Mouse (Mus musculus): ENCODE measurements around the gene Ubqlnl. TPM values are rescaled to one million over a fixed set of nuclear protein-coding genes. Genes with fewer than 3 reads are reported as not detected.
A peak's percentile ranks its signal among the peaks of the same experiment; 100 is the strongest.

Ubqlnl gene
- not detected for total RNA-seq (2021)
- long read RNA-seq, experiment 1, result 0 reads
- long read RNA-seq, experiment 2, result 0 reads

DNA sequence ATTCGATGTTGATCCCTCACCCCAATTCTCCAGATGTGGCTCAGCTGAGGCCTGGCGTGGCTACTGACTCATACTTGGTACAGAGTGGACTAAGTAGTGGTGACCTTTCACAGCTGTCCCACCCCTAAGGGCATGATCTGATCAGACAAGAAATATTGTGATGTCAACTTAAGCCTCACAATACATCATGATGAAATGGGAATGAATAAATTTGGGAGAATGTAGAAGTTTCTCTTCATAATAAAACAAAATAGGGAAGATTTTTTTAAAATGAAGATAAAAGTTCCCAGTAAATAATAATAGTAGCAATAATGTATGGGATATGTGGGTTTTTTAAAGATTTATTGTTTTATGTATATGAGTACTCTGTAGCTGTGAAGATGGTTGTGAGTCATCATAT lies at the start of gene Ubqlnl:
Ubqlnl (minus strand) TSS at position 101 of the 400 bp plus-strand sequence.
- no peak for DNase-seq (ENCODE audit: low spot score in 2 of 2)

DNA sequence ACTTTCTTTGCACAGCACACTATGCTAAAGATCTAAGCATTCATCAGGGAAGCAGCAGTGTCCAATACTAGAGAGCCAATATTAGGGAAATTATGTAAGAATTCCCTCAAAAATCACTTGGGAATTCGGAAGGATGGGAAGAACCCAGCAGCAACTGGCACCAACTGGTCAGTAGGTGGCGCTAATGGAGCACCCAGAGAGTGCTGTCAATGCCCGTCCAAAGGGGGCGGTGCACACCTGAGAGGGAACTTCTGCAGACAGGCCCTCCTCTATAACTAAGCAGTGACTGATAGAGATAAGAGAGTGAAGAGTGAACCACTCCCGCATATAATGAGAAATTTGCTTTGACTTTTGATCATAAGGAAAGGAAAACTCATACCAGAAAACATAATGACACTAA lies 49.5 kb upstream of the Ubqlnl start:
- peak; percentile 18 to 41 for DNase-seq (ENCODE audit: low spot score in 2 of 2)

DNA sequence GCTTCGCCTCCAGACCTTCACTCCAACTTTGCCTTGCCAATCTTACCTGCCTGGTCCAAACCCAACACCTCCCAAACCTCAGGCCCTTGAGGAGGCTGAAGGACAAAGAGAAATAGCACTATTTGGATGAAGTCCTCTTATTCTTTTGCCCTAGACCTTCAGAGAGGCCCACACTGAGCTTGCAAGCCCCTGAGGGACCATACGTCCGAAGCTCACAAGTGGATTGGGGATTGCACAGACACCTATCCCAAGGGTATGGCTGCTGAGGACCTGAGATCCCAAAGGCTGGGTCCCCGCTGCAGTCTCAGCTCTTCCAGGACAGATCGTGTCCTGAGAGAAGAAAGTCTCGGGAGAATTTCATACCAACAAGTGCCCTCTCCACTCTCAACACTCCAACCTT lies 45.5 kb upstream of the Ubqlnl start, which contains the start of gene Olfr649:
Olfr649 (minus strand) TSS at position 101 of the 400 bp plus-strand sequence.
- DNase-seq (ENCODE audit: low spot score in 2 of 2), result no peak

DNA sequence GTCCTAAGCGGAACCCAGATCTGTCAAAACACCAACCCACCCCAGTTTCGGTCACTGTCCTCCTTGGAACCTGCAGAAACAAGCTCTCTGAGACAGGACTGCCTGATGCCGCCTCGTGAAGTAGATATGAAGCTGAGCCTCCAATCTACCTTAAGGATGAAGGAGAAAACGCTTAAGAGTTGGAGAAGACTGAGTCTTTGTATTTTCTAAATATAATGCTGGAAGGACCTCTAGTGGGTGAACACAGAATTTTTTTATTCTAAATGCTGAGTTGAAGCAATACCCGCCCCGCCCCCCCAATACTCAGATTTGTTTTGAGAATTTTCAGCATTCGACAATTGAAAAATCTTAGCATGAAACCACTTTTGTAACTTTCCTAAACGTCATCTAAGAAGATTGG lies 40.9 kb upstream of the Ubqlnl start:
- no peak for DNase-seq (ENCODE audit: low spot score in 2 of 2)

DNA sequence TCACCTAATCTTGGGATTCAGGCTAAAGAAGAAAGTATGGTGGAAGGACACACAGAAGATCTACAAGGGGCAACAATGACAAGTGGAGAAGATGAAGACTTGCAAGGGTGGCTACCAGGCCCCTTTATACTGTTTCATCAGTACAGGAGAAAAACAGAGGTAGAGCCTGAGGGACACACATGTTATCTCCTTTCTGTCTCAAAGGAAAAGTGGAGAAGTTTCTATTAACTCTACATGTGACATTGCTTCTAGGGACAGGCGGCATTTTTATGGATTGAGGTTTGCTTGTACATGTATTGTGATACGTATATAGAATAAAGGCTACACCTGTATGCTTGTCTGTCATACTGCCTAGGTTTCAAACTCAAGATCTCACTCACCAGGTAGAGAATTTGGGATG lies 32.9 kb upstream of the Ubqlnl start, which contains the start of gene Olfr648:
Olfr648 (minus strand) TSS at position 101 of the 400 bp plus-strand sequence.
- no peak for DNase-seq (ENCODE audit: low spot score in 2 of 2)

DNA sequence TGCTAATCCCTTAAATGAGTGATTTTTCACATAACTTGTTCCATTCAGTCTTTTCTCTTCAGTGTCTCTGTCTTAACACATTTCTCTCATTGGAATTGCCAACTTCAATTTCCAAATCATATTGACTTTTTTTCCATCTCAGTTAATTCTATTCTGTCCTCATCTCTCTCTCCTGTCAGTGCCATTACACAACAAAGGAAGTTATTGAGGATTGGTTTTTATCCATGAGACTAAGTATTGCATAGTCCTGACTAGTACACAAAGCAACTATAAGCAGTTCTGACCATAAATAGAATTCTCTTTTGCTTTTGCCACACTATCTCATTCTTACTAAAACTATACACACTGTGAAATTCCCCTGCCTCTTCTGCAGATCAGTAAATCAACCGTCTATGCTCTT lies 28.7 kb upstream of the Ubqlnl start:
- DNase-seq (ENCODE audit: low spot score in 2 of 2), result no peak

DNA sequence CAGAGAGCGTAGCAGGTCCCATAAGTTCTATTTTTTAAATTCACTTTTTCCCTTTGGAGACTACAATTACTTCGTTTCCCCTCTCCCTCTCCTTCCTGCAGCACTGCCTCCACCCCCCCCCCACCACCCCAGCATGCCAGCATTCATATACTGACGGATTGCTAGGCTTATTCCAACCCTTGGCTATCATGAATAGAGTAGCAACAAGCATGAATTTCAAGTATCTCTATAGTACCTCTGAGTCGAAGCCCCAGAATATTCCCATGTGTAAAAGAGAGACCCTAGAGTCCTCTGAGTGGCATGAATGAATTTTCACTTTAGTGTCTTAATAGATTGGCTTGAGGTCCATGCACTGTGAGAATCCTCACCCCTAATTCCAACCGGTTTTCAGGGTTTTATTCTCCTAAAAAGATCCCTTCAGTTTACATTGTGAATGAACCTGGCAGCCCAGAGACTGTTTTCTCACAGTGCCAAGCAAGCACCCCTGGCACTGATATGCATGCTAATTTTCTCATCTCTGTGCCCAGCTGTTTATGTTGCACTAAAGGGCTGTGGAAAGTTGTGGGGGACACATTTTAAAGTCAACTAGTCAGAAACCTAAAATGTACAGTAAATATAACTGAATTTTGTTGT lies 28.2 kb upstream of the Ubqlnl start:
- DNase-seq (ENCODE audit: low spot score in 2 of 2), result no peak

DNA sequence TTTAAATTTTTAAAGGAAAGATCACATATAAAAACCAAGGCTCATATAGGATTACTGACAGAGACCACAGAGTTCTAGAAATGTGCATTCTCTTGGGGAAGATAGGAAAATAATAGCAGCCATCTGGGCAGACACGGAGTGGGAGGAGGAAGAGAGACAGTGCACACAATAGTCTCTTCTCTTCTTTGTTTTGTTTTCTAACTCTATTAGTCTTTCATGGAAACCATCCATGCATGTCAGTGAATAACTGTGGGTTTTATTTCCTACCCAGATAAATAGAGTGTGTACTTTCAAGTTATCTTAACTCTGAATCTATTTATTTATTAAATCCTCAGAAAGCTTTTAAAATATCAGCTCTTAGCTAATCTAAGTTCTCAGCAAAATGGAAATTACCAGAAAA lies 24.7 kb upstream of the Ubqlnl start:
- DNase-seq (ENCODE audit: low spot score in 2 of 2), result no peak

DNA sequence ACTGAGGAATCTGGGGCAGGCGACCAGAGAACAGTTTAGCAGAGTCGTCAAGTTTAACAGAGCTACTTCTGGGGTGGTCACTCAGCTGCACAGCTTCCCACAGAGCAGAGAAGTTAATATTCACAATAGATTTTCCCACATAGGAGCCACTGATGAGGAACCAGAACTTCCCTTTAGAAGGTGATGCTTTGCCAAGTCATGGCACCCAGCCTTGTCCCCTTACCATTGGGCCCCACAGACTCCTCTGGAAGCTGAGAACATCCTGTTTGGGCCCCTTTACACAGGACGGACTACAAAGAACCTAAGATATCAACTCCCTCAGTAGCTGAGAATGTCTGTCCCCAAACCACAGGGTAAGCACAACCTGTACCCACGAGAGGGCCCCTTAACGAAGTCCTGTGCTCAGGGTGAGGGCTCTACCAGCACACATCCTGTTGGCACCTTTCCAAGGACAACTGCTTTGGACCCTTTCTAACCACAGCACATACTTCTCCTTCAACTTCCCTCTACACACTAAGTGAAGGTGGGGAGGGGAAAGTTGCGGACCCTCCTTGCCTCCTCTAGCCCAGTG lies 19.4 kb upstream of the Ubqlnl start:
- DNase-seq (ENCODE audit: low spot score in 2 of 2), result no peak

DNA sequence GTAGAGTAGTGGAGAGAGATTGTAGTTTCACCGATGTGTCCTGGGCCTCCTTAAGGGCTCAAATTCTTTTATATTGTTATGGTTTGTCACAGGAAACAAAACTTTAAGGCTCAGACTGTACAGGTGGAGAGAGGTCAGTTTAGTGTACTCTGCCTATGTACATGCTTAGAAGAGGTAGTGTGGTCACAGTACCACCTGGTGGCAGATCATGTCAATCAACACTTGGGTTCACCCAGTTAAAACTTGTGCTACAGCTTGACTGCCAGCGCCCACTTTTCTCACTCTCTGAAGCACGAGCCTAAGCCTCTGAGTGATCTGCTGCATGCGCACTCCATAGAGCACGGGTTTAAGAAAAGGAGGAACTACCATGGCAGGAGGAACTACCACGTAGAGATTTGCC lies 16.7 kb upstream of the Ubqlnl start:
- no peak for DNase-seq (ENCODE audit: low spot score in 2 of 2)

DNA sequence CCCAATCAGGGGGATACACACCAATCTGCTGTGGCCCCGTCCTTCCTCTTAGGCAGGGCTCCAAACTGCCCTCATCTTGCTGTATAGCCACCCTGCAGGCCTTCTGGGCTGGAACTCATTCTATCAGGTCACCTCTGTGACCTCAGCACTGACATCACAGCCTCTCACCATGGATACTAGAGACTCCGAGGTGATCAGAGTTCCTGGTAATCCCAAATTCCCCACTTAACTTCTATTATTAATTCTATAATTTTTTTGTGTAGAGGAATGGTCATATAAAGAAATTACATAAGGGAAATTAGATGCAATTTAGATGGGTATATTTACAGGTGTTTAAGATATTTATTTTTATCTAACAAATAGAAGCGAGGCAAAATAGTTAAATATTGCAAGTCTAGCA lies 7.2 kb downstream of the Ubqlnl start, which contains the start of gene Ubqln3:
Ubqln3 (minus strand) TSS at position 101 of the 400 bp plus-strand sequence.
- no peak for DNase-seq (ENCODE audit: low spot score in 2 of 2)

DNA sequence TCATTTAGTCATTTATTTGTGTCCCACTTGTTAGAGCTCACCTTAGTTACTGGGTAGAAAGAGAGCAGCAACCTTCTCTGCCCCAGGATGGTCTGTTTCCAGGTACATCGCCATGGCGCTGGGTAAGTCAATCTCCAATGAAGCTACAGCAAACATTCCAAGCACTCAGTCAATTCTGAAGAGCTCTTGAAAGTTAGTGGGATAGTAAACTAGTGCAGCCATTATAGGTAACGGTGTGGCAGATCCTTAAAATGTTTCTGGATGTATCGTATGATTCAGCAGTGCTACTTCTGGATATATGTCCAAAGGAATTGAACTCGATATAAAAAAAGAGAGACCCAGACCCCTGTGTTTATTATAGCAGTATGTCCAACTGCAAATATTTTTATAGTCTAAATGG lies 13.1 kb downstream of the Ubqlnl start, which contains the start of gene Olfr643:
Olfr643 (minus strand) TSS at position 101 of the 400 bp plus-strand sequence.
- DNase-seq (ENCODE audit: low spot score in 2 of 2), result no peak

DNA sequence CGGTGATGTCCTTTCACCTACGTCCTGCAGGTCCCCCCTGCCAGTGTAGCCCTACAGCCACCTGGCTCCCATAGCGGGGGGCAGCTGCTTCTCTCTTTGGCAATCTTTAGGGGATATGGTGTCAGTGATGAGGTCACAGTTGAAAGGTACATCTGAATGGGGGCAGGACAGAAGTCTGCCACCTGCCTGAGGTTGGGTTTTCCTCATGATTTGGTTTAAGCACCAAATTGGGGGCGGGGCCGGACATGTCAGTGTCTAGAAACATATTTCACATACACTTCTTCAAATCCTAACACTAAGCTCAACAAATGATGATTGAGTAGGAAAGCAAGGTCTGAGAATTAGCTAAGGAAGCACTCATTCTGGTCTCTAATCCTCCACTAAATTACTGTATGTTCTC lies 20.6 kb downstream of the Ubqlnl start, which contains the start of gene Ubqln5:
Ubqln5 (minus strand) TSS at position 101 of the 400 bp plus-strand sequence.
- no peak for DNase-seq (ENCODE audit: low spot score in 2 of 2)

DNA sequence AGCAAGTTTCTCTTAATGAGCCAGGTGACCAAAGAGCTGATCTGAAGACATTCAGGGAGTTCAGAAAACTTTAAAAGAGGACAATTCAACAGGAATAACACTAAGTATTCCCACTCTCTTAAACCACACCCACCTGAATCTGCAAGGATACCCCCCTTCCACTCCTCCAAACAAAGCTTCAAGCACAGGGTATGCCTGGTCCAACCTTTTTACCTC lies 45.7 kb downstream of the Ubqlnl start, which contains the start of gene Olfr646:
Olfr646 (plus strand) TSS at position 117 of the 216 bp plus-strand sequence.
- no peak for DNase-seq (ENCODE audit: low spot score in 2 of 2)

DNA sequence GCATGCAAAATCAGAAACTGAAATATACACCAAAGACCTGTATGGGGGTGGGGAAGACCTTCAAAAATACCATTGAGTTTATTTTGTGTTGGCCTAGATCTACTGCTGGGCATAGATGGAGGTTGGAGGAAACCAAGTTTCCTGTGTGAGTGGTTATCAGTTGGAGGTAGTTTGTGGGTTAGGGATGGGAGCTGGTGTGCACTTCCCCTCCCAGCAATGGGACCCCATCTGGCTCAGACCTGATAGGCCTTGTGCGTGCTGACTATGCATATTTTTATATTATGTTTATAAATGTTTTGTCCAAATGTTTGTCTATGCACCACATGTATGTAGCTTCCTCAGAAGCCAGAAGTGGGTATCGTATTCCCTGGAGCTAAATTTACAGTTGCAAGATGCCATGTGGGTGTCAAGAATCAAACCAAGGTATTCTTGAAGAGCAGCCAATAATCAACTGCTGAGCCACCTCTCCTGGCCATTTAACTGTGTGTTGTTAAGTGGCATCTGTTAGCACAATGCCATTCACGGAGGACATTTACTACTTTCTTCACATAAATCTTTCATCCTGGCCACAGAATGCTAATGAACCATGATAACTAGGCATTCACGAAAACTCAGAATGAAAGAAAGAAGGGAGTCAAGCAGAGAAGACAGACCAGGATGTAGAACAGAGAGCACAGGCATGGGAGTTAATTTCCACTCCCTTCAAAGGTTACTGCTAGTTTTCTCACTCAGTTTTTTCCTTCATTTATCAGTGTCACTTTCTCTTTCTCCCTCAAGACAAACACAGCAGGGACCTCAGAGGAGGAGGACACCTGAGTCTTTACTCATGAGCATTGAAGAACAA lies 46.2 kb downstream of the Ubqlnl start:
- DNase-seq (ENCODE audit: low spot score in 2 of 2), result no peak

Other genes starting within 250 kb of the Ubqlnl start
- not detected for gene Olfr65, start 247.1 kb downstream of the Ubqlnl start, total RNA-seq (2021)
- not detected for gene Olfr631, start 221.7 kb downstream of the Ubqlnl start, total RNA-seq (2021)
- not detected for gene Olfr632, start 216.2 kb downstream of the Ubqlnl start, total RNA-seq (2021)
- gene Olfr633, start 206.1 kb downstream of the Ubqlnl start, total RNA-seq (2021), result not detected
- gene Olfr635, start 179.4 kb downstream of the Ubqlnl start, total RNA-seq (2021), result not detected
- gene Olfr638, start 151.8 kb downstream of the Ubqlnl start, total RNA-seq (2021), result not detected
- under 1 TPM in 1 of 2 experiments, not detected in 1; 0.08 TPM for gene Olfr639, start 133.3 kb downstream of the Ubqlnl start, total RNA-seq (2021)
- not detected for gene Olfr640, start 125.0 kb downstream of the Ubqlnl start, total RNA-seq (2021)
- not detected for gene Olfr641, start 115.1 kb downstream of the Ubqlnl start, total RNA-seq (2021)
- gene Olfr642, start 97.9 kb downstream of the Ubqlnl start, total RNA-seq (2021), result not detected
- not detected for gene 4930516K23Rik, start 89.1 kb downstream of the Ubqlnl start, total RNA-seq (2021)
- not detected for gene Olfr644, start 78.7 kb downstream of the Ubqlnl start, total RNA-seq (2021)
- gene Olfr645, start 65.1 kb downstream of the Ubqlnl start, total RNA-seq (2021), result not detected
- gene Olfr646, start 45.7 kb downstream of the Ubqlnl start, total RNA-seq (2021), result not detected
- not detected for gene Ubqln5, start 20.7 kb downstream of the Ubqlnl start, total RNA-seq (2021)
- not detected for gene Olfr643, start 13.2 kb downstream of the Ubqlnl start, total RNA-seq (2021)
- gene Ubqln3, start 7.3 kb downstream of the Ubqlnl start, total RNA-seq (2021), result not detected
- not detected for gene Olfm5, start 14.3 kb upstream of the Ubqlnl start, total RNA-seq (2021)
- under 1 TPM in 1 of 2 experiments, not detected in 1; 0.11 TPM for gene Olfr648, start 32.8 kb upstream of the Ubqlnl start, total RNA-seq (2021)
- not detected for gene Olfr649, start 45.4 kb upstream of the Ubqlnl start, total RNA-seq (2021)
- 1 to 10 TPM; 2.1 to 2.7 TPM for gene Trim6, start 68.2 kb upstream of the Ubqlnl start, total RNA-seq (2021)
- gene Trim34a, start 93.9 kb upstream of the Ubqlnl start, total RNA-seq (2021), result 10 to 100 TPM; 11.1 to 11.7 TPM
- gene Trim5, start 137.5 kb upstream of the Ubqlnl start, total RNA-seq (2021), result 1 to 10 TPM; 6.7 to 7.5 TPM
- gene Trim12a, start 164.9 kb upstream of the Ubqlnl start, total RNA-seq (2021), result 10 to 100 TPM; 17.8 to 21.4 TPM
- 1 to 10 TPM; 1.0 to 1.2 TPM for gene Trim34b, start 178.9 kb upstream of the Ubqlnl start, total RNA-seq (2021)
- 10 to 100 TPM; 15.6 to 15.9 TPM for gene Trim12c, start 202.8 kb upstream of the Ubqlnl start, total RNA-seq (2021)
- not detected for gene Trim30b, start 219.3 kb upstream of the Ubqlnl start, total RNA-seq (2021)

All from adrenal gland, postnatal 4 days (tissue).